Mouse (Mus musculus) lung, postnatal 0 days (tissue): ENCODE results near the gene Olfr283.

Experiments used
- CTCF ChIP-seq: IDR thresholded peaks from 2 replicates; pipeline ENCODE4 v1.5.1; 2016; ENCODE audit warnings: antibody characterized with exemption, mild to moderate bottlenecking
- EP300 ChIP-seq: IDR thresholded peaks from 2 replicates; pipeline ENCODE4 v1.6.1; 2016; ENCODE audit warnings: antibody characterized with exemption, mild to moderate bottlenecking, control low read depth

- TF ChIP-seq CTCF (no peak), EP300 (no peak)
Observed at GRCm38 (mm10) chr15:98424753-98425152, 44.0 kb upstream of the Olfr283 start.
